Mouse (Mus musculus): ENCODE data around the gene Slc35d1.

GRCm38 (mm10) chr4:103123086-103123485 lies 91.9 kb downstream of the Slc35d1 start:
- TF ChIP-seq EP300 (IDR thresholded peaks at IDR 0.05; ENCODE audit: low read depth) = no peak
- no peak for TF ChIP-seq CTCF (IDR thresholded peaks at IDR 0.05; ENCODE audit: low read depth)

Data from liver, embryonic 14.5 days (tissue).